Mouse (Mus musculus) ES-Bruce4 (cell line): ENCODE data around the gene Tpk1.

Experiments used
- CTCF ChIP-seq: IDR thresholded peaks from one replicate; pipeline ENCODE4 v1.8.1; 2011; ENCODE audit warnings: low read depth, low read length
- EP300 ChIP-seq: IDR thresholded peaks from 2 replicates; pipeline ENCODE4 v1.6.1; 2011; ENCODE audit warnings: low read depth, low read length; ENCODE audit not compliant: insufficient read depth
- POLR2A ChIP-seq: IDR thresholded peaks from one replicate; pipeline ENCODE4 v1.8.1; 2011; ENCODE audit warnings: low read length; ENCODE audit not compliant: insufficient read depth

- TF ChIP-seq CTCF: no peak
- TF ChIP-seq POLR2A: no peak
- no peak for TF ChIP-seq EP300
Observed at GRCm38 (mm10) chr6:43312546-43312945, 353.5 kb downstream of the Tpk1 start.
